Mouse (Mus musculus) embryonic facial prominence, embryonic 14.5 days (tissue): ENCODE data around the gene Ptpn13. TPM values are rescaled to one million over a fixed set of nuclear protein-coding genes. Genes with fewer than 3 reads are reported as not detected.

Source experiments
- ATAC-seq: fragments of 200-750 bp; cut with Nextera tagmentation; 2 replicates; pipeline ENCODE4 v1.8.0; 2017; ENCODE audit warnings: low read depth, moderate number of reproducible peaks, moderate TSS enrichment
- DNase-seq: peaks from one replicate; pipeline ENCODE4 v3.0.0-alpha.2; 2015; ENCODE audit warnings: low spot score
- H3K27ac ChIP-seq: fragments of 300-500 bp; sonication (generic); replicated peaks from 2 replicates; pipeline ENCODE4 v1.5.1; 2014; ENCODE audit warnings: low read depth, mild to moderate bottlenecking, low read length, moderate library complexity
- H3K27me3 ChIP-seq: fragments of 300-500 bp; sonication (generic); replicated peaks from 2 replicates; pipeline ENCODE4 v1.6.1; 2014; ENCODE audit warnings: low read length; ENCODE audit not compliant: control insufficient read depth, insufficient read depth
- H3K36me3 ChIP-seq: fragments of 300-500 bp; sonication (generic); 2 replicates; pipeline ENCODE4 v1.6.1; 2014; ENCODE audit warnings: low read length, mixed read lengths; ENCODE audit not compliant: control insufficient read depth, insufficient read depth
- H3K4me1 ChIP-seq: fragments of 300-500 bp; sonication (generic); 2 replicates; pipeline ENCODE4 v1.6.1; 2014; ENCODE audit warnings: antibody characterized with exemption, low read length; ENCODE audit not compliant: control insufficient read depth, insufficient read depth
- H3K4me2 ChIP-seq: fragments of 300-500 bp; sonication (generic); 2 replicates; pipeline ENCODE4 v1.6.1; 2014; ENCODE audit warnings: low read depth, mild to moderate bottlenecking, low read length, moderate library complexity, mixed read lengths
- H3K4me3 ChIP-seq: fragments of 300-500 bp; sonication (generic); 2 replicates; pipeline ENCODE4 v1.5.1; 2014; ENCODE audit warnings: low read depth, mild to moderate bottlenecking, low read length
- H3K9ac ChIP-seq: fragments of 300-500 bp; sonication (generic); 2 replicates; pipeline ENCODE4 v1.6.1; 2014; ENCODE audit warnings: low read depth, mild to moderate bottlenecking, low read length, moderate library complexity, mixed read lengths
- H3K9me3 ChIP-seq: fragments of 300-500 bp; sonication (generic); 2 replicates; pipeline ENCODE4 v1.6.1; 2016; ENCODE audit warnings: low read length; ENCODE audit not compliant: control insufficient read depth
- WGBS: fragments of 180-500 bp; shearing (Covaris S2); extraction: QIAGEN DNeasy Blood & Tissue Kit; methylation state at CpG from one replicate; pipeline ENCODE4 v1.1.7; 2014; 5-methylcytosine and 5-hydroxymethylcytosine counted together
- polyA plus RNA-seq: library from polyadenylated mRNA; unstranded; fragments of >200 nt; fragmentation: Nextera tagmentation; extraction: Ambion mirVana; gene quantifications from 2 replicates; pipeline ENCODE4 v1.2.1, GENCODE M21; 2014

Ptpn13 gene
- polyA plus RNA-seq, 1 experiment from 2014 or later = 16.6 TPM

DNA sequence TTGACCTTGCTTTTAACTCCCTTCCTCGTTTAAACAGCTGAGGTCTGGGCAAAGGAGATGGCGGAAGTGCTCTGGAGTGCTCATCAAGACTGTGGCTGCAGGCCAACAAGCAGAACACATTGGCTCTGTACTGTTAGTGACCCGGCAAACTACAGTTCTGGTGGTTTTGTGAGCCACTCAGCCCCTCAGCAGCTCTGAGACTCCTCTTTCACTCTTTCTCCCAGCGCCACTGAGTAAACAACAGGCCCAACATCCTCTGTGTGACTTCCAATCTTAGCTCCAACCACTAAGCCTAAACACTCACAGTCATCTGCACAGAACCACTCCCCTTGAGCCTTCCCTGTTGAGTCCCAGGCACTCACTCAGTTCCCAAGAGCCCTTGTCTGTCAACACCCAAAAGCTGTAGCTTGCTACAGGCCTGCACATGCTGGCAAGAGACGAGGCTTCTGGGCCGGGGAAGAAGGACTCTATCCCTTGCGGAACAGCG lies 37.4 kb upstream of the Ptpn13 start:
- H3K36me3 ChIP-seq = no peaks in the 10 kb centered on the region
- peak overlapping the region; percentile 46; the same call in 1 of the 2 replicates for H3K27ac ChIP-seq
- H3K27me3 ChIP-seq = no peaks in the 10 kb centered on the region
- DNase-seq (peak; percentile 90), ATAC-seq (peak; percentile 89)
- peaks cover 16% of the 10 kb centered on the region; the same call in 1 of the 2 replicates for H3K4me1 ChIP-seq
- H3K9me3 ChIP-seq = no peaks in the 10 kb centered on the region
- H3K4me3 ChIP-seq = no peak overlapping the region
- no peak overlapping the region for H3K9ac ChIP-seq
- 32% methylated on average over 8 of the region's 8 CpGs for WGBS
- H3K4me2 ChIP-seq = no peak overlapping the region

DNA sequence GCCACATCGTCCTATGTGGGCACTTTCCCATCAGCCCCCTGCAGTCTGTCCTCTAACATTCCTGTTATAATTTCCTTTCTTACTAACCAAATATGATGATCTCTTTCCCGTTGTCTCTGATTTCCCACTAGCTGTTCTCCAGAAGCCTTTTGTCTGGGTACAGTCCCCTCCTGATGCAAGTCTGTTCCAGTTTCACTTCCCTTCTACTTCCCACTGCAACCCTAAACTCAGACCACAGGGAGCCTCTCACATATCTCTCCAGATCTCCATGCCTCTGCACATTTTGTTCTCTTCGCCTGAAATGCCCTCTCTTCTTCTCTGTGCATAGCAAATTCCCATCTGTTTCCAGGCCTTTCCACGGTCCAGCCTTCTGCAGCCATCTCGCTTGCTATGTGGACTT lies 35.6 kb upstream of the Ptpn13 start:
- ATAC-seq (no peak), DNase-seq (no peak)
- WGBS = 77% methylated on average over 5 of the region's 5 CpGs
- Histone ChIP-seq H3K4me1 (peaks cover 20% of the 10 kb centered on the region; the same call in 1 of the 2 replicates), H3K9ac (no peak overlapping the region), H3K27ac (no peak overlapping the region), H3K9me3 (no peaks in the 10 kb centered on the region), H3K36me3 (no peaks in the 10 kb centered on the region), H3K4me2 (no peak overlapping the region), H3K4me3 (no peak overlapping the region), H3K27me3 (no peaks in the 10 kb centered on the region)

DNA sequence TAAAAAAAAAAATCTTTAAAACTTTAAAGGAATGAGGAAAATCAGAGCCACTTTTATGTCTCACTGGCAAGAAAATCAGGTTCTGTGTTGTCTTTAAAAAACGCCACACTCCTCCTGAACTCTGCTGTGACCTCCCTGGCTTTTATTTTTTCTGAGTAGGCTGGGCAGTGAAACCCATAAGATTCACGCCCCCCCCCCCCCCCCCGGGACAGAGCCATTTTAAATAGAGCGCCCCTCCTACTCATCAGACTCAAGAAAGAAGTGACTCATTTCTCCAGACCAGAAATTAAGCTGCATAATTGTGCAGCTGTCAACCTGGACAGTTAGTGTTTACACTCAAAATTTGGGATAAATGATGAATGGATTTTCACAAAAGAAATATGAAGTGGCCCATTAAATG lies 31.8 kb upstream of the Ptpn13 start:
- Histone ChIP-seq H3K9me3 (no peaks in the 10 kb centered on the region), H3K4me3 (no peak overlapping the region), H3K36me3 (no peaks in the 10 kb centered on the region), H3K4me2 (no peak overlapping the region), H3K27ac (no peak overlapping the region), H3K9ac (no peak overlapping the region), H3K27me3 (no peaks in the 10 kb centered on the region), H3K4me1 (0 out of 2 replicates have a peak, but pooled peaks cover 6% of the 10 kb centered on the region)
- ATAC-seq = peak; percentile 22; the same call in 1 of the 2 replicates
- DNase-seq = peak; percentile 35
- 22% methylated on average over 4 of the region's 4 CpGs for WGBS

DNA sequence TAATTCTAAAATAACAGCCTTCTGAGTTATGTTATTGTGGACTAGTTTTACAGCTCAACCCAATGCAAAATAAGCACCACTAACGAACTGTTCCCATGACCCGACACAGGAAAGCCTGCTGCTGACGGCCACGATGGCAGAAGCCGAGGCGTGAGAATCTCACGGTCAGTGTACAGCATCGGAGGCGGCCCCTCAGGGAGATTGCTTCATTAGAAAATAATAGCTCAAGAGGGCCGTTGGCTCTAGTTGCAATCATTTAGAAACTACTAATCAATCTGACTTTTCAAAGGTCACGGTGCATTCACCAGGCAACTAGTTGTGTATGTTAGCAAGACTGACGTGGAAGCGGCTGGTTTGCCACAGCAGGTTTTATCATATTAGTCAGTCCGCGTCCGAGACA lies 31.2 kb upstream of the Ptpn13 start:
- H3K4me3 ChIP-seq = no peak overlapping the region
- DNase-seq = no peak
- 0 out of 2 replicates have a peak, but pooled peaks cover 5% of the 10 kb centered on the region for H3K4me1 ChIP-seq
- H3K4me2 ChIP-seq = no peak overlapping the region
- H3K27me3 ChIP-seq = no peaks in the 10 kb centered on the region
- no peak overlapping the region for H3K27ac ChIP-seq
- WGBS = 49% methylated on average over 16 of the region's 16 CpGs
- 0 out of 2 replicates have a peak, but pooled peaks have one; percentile 33 for ATAC-seq
- H3K36me3 ChIP-seq = no peaks in the 10 kb centered on the region
- H3K9ac ChIP-seq = no peak overlapping the region
- H3K9me3 ChIP-seq = no peaks in the 10 kb centered on the region

DNA sequence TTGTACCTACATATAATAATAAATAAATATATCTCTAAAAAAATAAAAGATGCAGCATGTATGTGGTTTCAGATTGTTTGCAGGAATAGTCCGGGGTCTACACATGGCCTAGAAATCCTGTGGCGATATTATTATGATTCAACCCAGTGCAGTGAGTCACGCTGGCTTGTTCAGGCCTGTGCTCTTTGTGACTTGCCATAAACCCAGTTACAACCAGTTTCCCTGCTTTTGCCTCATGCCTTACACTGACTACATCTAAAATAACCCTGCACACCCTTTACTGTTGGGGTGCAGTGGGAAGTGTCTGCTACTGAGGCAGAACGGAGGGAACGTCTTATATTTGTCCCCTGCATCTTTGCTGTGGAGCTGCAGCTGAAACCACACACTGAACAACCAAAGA lies 29.3 kb upstream of the Ptpn13 start:
- Histone ChIP-seq H3K27me3 (no peaks in the 10 kb centered on the region), H3K36me3 (no peaks in the 10 kb centered on the region), H3K9me3 (no peaks in the 10 kb centered on the region), H3K9ac (no peak overlapping the region), H3K4me3 (no peak overlapping the region), H3K27ac (no peak overlapping the region), H3K4me2 (no peak overlapping the region), H3K4me1 (0 out of 2 replicates have a peak, but pooled peaks cover 5% of the 10 kb centered on the region)
- 76% methylated on average over 5 of the region's 5 CpGs for WGBS
- DNase-seq (peak; percentile 51), ATAC-seq (peak; percentile 67; the same call in 1 of the 2 replicates)

DNA sequence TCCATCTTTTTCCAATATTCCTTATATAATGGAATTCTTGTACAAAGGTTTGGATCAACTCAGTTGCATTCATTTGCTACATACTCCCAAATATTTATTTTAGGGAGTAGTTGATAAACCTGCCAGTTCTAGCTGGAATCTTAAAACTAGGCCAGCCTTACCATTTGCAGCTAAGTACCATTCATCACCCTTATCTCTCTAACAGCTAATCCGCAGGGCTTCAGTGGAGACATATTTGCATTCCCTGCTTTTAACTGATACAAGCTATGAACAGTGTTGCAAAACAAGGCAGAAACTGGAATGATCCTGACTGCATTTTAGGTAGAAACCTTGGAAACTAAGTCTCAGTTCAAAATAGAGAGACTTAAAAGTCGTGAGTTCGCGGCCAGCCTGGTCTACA lies 27.6 kb upstream of the Ptpn13 start:
- no peak for ATAC-seq
- WGBS = 83% methylated on average over 4 of the region's 4 CpGs

DNA sequence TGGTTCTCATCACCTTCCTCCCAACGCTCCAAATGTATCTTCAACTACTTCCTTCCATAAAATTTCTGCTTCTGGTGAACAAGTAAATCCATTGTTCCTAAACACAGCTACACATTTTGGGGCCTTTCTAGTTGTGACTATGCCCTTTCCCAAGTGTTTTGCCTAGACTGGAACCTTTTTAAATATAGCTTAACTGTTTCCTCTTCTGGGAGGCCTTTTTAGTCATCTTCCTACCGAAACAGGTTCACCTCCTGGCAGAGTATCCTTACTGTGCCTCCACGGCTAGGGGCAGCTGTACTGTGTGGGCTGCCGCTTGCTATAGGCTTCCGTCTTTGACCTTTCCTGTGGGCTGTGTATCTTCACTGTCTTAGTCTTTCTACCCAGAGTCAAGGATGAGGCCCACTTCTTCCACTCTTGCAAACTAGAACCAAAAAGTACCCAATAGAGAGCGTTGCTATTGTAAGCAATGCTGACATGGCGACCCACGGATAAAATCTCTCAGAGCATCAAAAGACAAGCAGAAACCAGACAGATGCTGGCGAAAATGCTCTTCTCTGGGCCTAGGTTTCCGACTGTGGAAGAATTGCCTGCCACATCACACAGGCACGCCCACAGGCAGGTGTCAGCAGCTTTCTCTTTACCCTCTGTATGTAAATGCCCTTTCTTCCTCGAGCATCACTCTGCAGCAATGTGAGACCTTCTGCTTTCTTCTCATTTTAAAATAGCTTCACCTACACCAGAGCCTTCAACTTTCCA lies 20.6 kb upstream of the Ptpn13 start:
- H3K4me3 ChIP-seq = no peak overlapping the region
- ATAC-seq (no peak), DNase-seq (no peak)
- 79% methylated on average over 12 of the region's 12 CpGs for WGBS
- no peaks in the 10 kb centered on the region for H3K9me3 ChIP-seq
- H3K4me1 ChIP-seq = no peaks in the 10 kb centered on the region
- no peak overlapping the region for H3K27ac ChIP-seq
- H3K36me3 ChIP-seq = no peaks in the 10 kb centered on the region
- no peak overlapping the region for H3K4me2 ChIP-seq
- H3K27me3 ChIP-seq = no peaks in the 10 kb centered on the region
- H3K9ac ChIP-seq = no peak overlapping the region

More for the DNA sequence above, 27.6 kb upstream of the Ptpn13 start:
- H3K4me2 ChIP-seq = no peak overlapping the region
- no peak overlapping the region for H3K9ac ChIP-seq
- no peak overlapping the region for H3K4me3 ChIP-seq
- no peaks in the 10 kb centered on the region for H3K27me3 ChIP-seq
- no peaks in the 10 kb centered on the region for H3K9me3 ChIP-seq
- no peaks in the 10 kb centered on the region for H3K36me3 ChIP-seq
- no peak for DNase-seq
- 0 out of 2 replicates have a peak, but pooled peaks cover 5% of the 10 kb centered on the region for H3K4me1 ChIP-seq
- no peak overlapping the region for H3K27ac ChIP-seq

DNA sequence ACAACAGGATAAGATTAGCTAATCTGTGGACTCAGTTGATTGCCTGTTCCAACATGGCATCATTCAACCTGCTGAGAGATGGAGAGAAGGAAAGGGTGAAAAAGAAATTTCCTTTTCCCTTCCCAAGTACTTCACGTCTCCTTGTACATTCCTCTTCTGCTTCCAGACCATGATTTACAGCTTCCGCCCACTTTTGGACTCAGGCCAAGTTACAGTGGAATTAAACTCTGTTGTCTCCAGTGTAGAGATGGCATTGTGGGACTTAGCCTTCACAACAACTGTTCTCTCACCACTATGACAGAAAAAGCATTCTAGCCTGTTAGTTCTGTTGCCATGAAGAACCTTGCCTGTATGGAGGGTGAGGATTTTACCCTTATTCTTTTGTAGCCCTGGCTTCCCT lies 19.1 kb upstream of the Ptpn13 start:
- H3K9ac ChIP-seq = no peak overlapping the region
- H3K4me1 ChIP-seq = no peaks in the 10 kb centered on the region
- DNase-seq = no peak
- no peaks in the 10 kb centered on the region for H3K36me3 ChIP-seq
- no peaks in the 10 kb centered on the region for H3K27me3 ChIP-seq
- H3K27ac ChIP-seq = no peak overlapping the region
- no peaks in the 10 kb centered on the region for H3K9me3 ChIP-seq
- no peak overlapping the region for H3K4me2 ChIP-seq
- no peak overlapping the region for H3K4me3 ChIP-seq
- ATAC-seq = no peak
- 42% methylated on average over 2 of the region's 2 CpGs for WGBS
